Mouse (Mus musculus) testis, postnatal 14 days (tissue): ENCODE measurements around the gene Aacs.
"Not testable (repeated sequence)": the region's sequence is repeated elsewhere in the genome, so short reads cannot be mapped to it uniquely, and the experiment has no call there.

Source experiments
- DNase-seq: peaks from one replicate; pipeline ENCODE4 v3.0.0; 2021; ENCODE audit warnings: low spot score

The Aacs gene

DNA sequence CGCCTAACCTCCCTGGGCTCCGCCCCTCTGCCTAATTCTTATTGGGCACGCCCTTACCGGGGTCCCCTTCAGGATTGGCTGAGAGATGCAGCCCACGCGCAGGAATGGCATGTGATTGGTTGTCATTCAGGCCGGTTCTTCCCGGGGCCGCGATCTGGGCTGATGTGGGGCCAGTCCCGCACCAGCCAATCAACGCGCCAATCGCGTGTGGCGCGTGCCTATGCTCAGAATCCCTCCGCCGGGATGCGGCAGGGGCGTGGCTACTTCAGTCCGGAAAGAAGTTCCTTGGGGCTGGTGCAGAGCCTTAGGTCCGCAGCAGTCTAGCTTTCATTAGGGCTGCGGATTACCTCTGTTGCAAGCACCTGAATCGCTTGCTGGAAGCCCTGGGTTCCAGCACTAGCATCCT lies 9.9 kb upstream of the Aacs start:
- peak; percentile 97 for DNase-seq

DNA sequence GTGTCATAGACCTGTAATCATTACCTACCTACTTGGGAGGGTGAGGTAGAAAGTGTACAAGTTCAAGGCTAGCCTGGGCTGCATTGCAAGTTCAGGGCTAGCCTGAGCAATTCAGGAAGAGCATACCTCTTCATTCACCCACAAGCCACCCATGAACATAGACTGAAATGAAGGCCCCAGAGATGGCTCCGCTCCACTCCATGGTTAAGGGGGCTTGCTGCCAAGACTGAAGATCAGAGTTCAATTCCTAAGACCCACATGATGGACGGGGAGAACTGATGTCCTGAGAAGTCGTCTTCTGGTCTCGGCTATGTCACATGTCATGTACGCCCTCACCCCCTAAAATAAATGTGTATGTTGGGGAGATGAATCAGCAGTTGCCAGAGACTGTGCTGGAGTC lies 9.1 kb upstream of the Aacs start:
- DNase-seq, result no peak

DNA sequence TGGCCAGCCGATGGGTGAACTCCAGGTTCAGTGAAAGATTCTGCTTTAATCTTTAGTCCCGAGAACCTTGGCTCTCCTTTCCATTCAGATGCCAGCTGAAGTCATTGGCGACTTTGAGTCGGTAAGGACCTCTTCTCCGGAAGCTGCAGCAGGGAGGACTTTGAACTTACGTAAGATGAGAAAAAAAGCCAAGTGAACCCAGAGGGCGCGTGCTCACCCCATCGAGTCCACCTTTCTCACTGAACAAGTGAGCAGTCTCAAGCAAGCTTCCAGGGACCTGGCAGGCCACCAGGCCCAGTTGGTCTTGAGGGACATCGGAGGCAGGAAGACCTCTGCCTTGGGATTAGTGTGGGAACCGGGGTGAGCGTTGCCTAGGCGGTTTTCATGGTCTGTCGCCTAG lies 8.4 kb upstream of the Aacs start:
- no peak for DNase-seq

DNA sequence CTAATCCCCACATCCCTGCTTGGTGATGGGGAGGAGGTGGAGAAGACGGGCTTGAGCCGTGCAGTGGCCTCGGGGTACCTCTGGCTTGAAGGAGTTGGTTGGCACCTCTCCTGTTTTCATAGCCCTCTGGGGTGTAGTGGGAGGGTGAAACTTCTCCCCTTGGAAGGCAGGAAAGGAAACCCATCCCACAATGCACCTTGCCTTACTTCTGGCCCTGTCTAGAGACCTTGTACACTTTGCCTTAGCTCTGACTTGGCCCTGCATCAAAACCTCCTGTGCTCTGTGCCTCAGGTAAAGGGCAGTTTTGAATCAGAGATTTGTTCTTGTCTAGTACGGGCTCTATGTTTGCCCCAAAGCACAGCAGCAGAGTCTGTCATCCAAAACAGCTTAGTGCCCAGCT lies 4.9 kb upstream of the Aacs start:
- no peak for DNase-seq

DNA sequence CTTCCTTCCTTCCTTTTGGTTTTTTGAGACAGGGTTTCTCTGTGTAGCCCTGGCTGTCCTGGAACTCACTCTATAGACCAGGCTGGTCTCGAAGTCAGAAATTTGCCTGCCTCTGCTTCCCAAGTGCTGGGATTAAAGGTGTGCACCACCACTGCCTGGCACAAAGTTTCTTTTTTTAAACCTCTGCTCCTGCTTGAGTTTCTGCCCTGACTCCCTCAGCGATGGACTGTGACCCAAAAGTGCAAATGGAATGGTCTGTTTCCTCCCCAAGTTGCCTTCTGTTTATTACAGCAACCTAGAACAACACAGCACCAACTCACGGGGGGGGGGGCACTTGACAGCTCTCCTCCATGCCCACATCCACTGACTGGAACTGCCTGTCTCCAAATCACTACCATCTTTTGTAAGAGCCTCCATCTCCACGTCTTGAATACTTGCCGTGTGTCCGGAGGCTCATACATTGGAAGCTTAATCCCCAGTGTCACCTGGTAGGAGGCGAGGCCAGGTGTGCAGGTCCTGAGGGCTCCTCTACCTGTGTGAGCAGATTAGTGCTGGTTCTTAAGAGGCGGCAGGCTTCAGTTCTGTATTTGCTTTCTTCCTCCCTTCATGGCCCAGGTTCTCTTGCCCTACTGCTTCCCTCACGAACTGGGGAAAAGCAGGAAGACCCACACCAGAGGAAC lies 2.7 kb upstream of the Aacs start:
- no peak for DNase-seq

DNA sequence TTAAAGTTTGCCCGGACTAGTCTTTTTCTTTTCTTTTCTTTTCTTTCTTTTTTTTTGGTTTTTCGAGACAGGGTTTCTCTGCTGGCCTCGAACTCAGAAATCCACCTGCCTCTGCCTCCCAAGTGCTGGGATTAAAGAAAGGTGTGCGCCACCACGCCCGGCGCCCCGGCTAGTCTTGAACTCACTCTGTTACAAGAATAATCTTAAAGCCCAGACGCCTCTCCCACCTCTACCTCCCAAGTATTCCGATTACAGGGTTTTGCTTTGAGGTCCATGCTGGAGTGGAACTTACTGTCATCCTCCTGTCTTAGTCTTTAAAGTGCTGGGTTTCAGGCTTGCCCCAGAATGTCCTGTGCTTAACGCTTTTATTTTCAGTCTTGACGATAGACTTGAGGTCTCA lies 584 bp upstream of the Aacs start:
- DNase-seq, result no peak

DNA sequence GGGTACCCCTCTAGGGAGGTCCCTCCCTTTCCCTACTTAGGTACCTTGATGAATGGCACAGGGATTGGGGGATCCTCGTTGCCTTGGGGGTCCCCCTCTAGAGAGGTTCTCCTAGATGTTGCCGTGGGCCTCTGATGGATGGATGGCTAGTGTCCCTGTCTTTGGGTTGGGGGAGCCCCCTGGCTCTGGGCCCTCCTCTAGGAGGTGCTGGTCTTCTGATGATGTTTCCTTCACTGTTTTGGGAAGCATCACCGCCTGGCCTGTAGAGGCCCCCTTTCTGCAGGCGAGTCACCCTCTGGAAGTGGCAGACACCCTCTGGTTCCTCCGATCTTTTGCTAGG lies 642 bp downstream of the Aacs start:
- DNase-seq, result no peak

DNA sequence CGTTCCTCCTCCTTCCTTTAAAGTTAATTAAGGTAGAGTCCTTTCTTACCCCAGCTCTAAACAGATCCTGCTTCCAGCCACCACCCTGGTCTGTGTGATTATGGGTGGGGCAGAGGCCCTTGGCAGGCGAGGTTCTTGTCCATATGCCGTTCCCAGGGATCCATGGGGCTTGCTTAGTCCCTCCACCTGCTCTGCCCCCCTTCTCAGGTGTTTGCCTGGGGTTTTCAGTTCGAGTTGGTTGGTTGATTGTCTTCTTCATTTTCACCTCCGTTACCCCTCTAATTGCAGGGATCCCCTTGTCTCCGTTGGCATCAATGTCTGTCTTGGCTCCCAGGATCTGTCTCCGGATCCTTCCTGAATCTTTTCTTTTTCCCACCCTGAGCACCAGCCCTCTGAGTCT lies 1.2 kb downstream of the Aacs start:
- no peak for DNase-seq

DNA sequence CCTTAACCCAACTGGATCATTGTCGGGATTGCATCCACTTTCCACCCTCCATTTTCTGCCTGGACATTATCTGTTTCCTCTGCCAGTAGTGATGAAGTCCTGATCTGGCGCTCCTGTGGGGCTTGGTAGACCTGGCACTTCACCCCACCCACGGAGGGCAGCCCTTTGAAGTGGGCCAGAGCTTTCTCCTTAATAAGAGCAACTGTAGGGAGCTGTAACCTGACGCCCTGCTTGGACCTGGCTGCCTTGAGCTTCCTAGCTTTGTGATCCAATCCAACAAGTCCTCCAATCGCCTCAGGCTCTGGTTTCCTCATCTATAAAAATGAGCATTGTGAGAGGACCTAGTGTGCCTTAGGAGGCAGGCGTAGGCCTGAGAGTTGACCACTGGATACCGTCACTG lies 1.9 kb downstream of the Aacs start:
- DNase-seq, result no peak

DNA sequence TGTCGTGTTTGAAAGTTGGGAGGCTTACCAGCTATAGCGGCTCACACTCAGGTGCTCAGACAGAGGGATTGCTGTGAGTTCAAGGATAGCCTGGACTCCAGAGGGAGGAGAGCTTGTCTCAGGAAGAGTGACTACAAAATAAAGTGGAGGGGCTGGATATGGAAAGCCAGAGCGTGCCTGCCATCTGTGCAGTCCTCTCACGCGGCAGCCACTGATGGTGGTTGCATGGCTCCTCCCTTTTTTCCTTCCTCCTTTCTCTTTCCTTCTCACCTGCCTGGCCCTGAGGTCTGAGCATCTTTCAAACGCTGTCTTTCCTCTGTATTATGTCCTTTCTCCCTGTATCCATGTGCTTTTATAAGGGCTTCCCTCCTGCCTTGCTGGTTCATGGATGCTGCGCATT lies 2.4 kb downstream of the Aacs start:
- no peak for DNase-seq

DNA sequence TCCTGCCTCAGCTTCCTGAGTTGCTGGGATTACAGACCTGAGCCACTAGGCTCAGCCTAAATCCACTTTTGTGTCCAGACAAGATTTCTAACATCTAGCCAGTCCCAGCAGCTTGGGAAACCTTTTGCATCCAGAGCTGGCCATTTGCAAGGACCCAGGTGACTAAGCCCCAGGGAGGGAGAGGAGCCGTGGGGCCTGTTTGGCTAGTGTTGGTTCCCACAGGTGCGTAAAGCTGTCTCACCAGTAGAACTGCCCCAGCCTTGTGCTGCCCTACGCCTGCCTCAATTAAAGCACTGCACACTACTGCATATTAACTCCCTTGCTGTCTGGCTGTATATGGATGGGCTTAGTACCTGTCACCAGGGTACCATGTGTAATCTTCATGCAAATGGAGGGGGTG lies 3.8 kb downstream of the Aacs start:
- no peak for DNase-seq

DNA sequence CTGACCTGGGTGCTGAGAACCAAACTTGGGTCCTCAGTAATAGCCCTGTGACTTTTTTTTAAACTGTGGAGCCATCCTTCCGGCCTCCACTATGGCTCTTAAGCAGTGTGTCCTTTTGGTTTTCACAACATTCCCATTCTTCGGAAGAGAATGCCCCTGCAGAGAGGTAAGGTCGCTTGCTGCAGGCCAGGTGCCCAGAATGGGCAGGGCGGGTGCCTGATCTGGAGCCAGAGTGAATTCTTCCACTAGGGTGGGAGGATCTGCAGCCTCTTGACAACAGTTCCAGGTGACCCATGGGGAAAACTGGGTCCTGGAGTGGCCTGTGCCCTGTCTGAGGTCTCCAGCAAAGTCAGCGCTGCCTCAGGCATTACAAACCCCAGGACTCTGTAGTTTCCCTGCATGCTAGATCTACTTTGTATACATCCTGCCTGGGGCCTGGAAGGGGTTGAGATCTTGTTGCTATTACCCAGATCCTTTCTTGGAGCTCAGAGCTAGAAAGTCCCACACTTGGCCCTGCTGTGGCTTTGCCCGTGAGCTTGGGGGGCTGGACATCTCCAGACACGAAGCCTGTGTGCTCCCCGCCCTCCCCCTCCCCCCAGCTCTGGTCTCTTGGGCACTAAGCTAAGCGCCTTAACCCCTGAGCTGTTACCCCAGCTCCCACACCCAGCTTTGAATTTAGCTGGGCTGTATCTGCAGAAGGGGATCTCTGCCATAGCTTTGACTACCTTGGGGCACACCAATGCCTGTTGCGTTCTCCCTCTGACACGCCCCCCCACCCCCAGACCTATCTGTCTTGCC lies 5.0 kb downstream of the Aacs start:
- no peak for DNase-seq

DNA sequence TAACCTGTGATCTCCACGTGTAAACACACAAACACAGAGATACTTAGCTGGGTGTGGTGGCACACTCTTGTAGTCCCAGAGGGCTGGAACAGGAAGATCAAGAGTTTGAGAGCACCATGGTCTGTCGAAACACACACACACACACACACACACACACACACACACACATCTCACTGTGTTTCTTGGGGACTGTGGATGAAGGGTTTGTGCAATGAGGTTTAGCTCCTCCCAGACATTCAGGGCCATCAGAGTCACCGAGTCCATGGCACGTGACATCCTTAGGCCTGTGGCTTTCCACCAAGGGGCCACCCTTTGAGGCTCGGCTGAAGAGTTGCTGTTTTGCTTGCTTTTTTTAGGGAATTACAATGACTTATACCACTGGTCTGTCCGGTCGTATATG lies 6.9 kb downstream of the Aacs start:
- no peak for DNase-seq

DNA sequence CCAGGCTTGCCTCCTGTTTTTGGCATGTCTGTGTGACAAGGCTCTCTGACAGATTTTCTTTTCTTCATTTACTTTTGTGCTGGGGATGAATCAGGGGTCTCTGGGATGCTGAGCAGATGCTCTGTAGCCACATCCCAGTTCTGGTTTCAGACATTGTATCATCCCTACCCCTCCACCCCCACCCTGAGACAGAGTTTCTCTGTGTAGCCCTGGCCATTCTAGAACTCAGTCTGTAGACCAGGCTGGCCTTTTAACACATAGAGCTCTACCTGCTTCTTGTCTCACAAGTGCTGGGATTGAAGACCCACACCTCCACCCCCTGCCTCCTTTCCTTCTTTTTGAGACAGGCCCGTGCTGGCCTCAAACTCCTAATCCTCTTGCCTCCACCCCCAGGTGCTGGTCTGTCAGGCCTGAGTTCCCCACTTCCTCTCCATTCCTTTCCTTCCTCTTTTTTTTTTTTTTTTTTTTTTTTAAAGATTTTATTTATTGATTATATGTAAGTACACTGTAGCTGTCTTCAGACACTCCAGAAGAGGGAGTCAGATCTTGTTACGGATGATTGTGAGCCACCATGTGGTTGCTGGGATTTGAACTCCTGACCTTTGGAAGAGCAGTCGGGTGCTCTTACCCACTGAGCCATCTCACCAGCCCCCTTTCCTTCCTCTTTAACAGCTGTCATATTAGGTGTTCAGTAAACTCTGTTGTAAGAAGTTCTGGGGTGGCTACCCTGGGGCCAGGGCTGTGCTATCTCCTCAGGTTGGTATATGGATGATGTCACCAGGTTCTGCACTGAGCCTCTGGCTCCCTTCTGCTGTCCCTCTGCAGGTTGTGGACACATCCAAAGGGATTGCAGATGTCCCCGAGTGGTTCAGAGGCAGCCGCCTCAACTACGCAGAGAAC lies 8.3 kb downstream of the Aacs start:
- no peak for DNase-seq

DNA sequence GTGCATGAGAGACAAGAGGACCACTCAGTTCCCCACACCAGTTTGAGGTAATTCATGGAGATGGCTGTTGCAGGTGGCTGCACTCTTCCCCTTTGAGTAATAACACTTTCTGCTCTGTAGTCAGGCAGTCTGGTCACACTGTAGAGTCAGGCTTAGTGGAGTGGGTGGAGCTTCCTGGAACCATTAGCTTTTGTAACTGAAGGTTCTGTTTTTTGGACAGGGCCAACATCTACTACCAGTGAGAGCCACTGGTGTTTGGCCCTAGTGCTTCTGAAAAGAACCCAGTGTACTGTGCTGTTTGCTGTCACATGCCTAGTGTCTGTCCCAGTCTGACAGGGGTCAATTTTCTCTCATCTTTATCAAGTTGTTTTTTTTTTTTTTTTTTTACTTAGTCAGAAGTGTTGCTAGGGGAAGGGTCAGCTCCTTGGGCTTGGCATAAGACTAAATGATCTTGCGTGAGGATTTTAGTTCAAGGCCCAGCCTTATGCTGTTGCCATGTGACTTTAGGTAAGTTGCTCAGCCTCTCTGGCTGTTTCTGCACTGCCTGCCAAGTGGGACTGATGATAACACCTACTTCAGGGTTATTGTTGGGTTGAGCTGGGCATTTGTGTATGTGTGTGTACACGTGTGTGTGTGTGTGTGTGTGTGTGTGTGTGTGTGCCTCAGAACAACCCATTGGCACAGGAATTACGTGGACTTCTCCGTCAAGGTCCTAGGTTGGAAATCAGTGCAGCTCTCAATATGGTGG lies 9.6 kb downstream of the Aacs start:
- no peak for DNase-seq

DNA sequence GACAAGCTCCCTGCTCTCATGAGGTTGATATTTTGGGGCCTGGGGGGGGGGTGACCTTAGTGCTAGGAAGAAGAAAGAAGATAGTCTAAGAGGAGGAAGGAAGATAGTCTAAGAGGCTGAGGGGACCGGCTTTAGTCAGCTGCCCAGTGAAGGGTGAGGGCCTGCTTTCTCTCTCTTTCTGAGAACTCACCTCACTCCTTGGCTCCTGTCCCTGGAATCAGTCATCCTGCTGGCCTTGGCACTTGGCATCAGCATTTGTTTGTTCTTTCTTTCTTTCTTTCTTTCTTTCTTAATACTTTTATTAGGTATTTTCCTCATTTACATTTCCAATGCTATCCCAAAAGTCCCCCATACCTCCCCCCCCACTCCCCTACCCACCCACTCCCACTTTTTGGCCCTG lies 10.5 kb downstream of the Aacs start:
- DNase-seq, result no peak

DNA sequence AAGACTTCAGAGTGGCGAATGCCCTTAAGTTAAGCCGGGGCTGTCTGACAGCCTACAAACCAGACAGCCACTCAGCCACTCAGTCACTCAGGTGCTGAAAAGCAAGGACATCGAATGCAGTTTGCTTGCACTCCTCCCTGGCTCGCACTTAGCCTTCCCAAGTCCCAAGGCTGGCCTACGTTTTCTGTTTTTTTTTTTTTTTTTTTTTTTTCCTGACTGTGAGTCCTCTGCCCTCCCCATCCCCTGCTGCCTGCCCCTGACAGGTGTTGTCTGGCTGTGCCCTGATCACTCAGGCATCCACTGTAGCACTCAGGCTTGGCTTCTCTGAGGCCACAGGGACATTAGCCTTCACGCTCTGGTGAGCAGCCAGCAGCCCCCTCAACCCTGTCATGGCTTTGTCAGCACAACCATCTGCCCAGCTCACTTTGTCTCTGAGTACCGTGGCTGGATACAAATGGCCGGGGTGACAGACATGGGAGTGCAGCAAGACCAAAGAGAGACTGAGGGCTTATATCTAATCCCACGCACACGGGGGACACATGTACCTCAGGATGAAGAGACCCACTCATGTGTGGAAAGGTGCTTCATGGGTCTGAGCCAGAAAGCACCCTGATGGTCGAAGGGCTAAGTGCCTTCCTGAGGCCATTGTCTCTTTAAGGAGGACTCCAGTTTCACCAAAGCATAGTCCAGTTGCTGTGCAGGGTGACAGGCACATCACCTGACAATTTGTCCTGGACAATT lies 11.9 kb downstream of the Aacs start:
- DNase-seq, result no peak

DNA sequence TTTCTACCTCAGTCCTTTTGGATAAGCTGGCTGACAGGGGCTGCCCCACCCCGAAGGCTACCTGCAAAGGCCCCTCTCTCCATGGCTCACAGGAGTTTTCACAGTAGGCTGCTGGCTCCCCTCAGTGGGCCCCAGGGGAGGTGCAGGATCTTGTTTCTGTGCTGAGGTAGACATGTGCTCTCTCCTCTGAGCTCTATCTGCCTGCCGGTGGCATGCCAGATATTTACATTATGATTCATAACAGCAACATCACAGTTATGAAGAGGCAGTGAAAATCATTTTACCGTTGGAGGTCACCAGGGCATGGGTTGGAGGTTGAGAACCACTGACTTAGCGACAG lies 12.5 kb downstream of the Aacs start:
- no peak for DNase-seq

DNA sequence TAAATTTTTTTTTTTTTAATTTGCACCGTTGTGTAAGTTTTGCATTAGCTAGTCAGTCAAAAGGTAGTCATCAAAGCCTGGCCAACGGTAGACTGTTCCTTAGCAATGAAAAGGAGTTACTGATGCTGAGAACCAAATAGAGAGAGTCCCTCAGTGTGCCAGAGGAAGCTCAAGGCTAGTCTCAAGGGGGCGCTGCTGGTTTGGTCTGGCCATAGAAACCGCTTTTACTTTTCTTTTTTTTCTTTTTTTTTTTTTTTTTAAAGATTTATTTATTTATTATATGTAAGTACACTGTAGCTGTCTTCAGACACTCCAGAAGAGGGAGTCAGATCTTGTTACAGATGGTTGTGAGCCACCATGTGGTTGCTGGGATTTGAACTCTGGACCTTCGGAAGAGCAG lies 13.3 kb downstream of the Aacs start:
- DNase-seq, result not testable (repeated sequence)

DNA sequence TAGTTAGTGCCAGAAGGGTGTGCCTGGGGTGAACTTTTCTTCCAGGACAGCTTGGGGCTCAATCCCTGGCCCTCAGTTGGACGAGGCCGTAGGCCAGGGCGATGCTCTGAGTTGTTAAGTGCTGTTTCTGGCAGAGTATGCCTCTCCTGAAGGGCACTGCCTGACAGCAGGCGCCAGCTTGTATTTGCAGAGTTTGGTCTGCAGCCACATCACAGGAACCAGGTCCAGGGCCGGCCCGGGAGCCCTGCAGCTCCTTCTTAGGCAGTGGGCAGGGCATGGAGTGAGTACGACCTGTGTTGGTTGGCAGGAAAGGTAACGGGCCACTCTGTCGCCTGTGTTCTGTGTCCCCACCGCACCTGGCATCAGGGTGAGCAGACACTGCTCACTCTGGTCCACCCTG lies 15.5 kb downstream of the Aacs start:
- no peak for DNase-seq

DNA sequence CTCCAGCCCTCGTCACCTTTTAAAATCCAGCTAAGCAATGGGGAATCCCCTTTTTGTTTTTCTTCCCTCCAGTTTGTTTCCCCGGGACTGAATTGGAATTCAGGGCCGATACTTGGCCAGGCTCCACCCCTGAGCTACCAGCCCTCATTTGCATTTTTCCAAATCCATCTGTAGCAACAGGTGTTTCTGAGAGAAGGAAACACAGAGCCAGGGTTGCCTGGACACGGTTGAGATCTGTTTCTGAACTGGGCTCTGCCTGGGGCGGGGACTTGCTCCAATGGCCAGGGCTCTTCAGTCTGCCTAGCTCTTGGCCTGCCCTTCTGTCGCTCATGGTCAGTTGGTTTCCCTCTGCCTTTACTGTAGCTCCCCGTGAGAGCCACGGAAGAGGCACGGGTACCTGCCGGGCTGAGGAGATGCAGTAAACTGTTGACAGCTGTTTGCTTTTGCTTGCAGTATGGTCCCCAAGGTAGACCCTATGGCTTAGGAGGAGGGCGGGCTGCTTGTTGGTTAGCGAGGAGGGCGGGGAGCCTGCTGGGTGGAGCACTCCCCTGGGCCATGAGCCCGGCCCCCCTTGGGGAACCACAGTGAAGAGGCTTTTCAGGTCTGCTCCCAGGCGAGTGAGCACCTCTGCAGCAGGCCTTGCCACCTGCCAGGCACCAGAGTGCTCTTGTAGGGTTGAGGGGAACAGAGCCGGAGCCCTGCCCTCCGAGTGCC lies 16.9 kb downstream of the Aacs start:
- DNase-seq, result no peak
